Mouse (Mus musculus) forebrain, embryonic 12.5 days (tissue): Measurements from ENCODE around the gene Rcsd1. TPM values are rescaled to one million over a fixed set of nuclear protein-coding genes. Genes with fewer than 3 reads are reported as not detected.

Source experiments
- ATAC-seq: fragments of 200-750 bp; cut with Nextera tagmentation; 2 replicates; pipeline ENCODE4 v1.8.0; 2017; ENCODE audit warnings: moderate TSS enrichment; ENCODE audit not compliant: low FRiP score
- H3K27ac ChIP-seq: fragments of 300-500 bp; sonication (generic); 2 replicates; pipeline ENCODE4 v1.5.1; 2016; ENCODE audit warnings: mild to moderate bottlenecking
- H3K27me3 ChIP-seq: fragments of 300-500 bp; sonication (generic); 2 replicates; pipeline ENCODE4 v1.6.1; 2016; ENCODE audit warnings: mild to moderate bottlenecking
- H3K36me3 ChIP-seq: fragments of 300-500 bp; sonication (generic); replicated peaks from 2 replicates; pipeline ENCODE4 v1.6.1; 2016; ENCODE audit warnings: mild to moderate bottlenecking
- H3K4me1 ChIP-seq: fragments of 300-500 bp; sonication (generic); 2 replicates; pipeline ENCODE4 v1.6.1; 2016
- H3K4me2 ChIP-seq: fragments of 300-500 bp; sonication (generic); 2 replicates; pipeline ENCODE4 v1.6.1; 2016; ENCODE audit warnings: mild to moderate bottlenecking, moderate library complexity
- H3K4me3 ChIP-seq: fragments of 300-500 bp; sonication (generic); replicated peaks from 2 replicates; pipeline ENCODE4 v1.5.1; 2016; ENCODE audit warnings: mild to moderate bottlenecking
- H3K9ac ChIP-seq: fragments of 300-500 bp; sonication (generic); 2 replicates; pipeline ENCODE4 v1.6.1; 2016; ENCODE audit warnings: mild to moderate bottlenecking
- H3K9me3 ChIP-seq: fragments of 300-500 bp; sonication (generic); 2 replicates; pipeline ENCODE4 v1.6.1; 2016
- WGBS: fragments of 180-500 bp; shearing (Covaris S2); methylation state at CpG from one replicate; pipeline ENCODE4 v1.1.7; 2016; 5-methylcytosine and 5-hydroxymethylcytosine counted together
- polyA plus RNA-seq: library from polyadenylated mRNA; unstranded; fragments of >200 nt; fragmentation: Nextera tagmentation; extraction: Ambion mirVana; gene quantifications from 2 replicates; pipeline ENCODE4 v1.2.1, GENCODE M21; 2016

The Rcsd1 gene
- polyA plus RNA-seq: 6.7 and 8.1 TPM in 2 replicates

DNA sequence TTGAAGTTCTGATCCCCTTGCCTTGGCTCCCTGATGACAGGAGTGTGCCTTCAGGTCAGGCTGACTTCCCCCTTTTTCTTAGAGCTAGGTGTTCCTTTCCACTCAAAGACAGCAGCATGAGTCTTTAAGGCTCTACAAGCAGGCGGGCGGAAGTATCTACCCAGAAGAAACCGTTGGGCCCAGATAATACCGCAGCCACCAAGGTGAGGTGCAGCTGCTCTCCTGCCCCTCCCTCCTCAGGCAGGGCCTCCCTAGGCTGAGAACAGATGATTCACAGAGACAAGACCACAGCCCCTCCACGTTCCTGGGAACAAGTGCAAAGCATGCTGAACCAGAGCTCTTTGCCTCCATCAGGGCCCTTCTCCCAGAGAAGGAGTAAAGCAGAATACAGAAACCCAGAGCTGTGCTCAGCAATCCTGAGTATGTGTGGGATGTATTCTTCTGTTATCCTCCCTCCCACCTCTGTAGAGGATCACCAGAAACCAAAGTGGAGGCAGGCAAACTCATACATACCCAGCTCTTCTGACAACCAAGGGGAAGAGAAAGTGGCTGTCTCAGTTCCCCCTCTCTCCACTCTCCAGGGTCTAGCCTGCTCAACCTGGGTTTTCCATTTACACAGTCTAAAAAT is at the start of gene Rcsd1:
TSS of gene Rcsd1 (minus strand) at position 129 of the 628 bp plus-strand sequence.
- no peak within 1 kb of the TSS for H3K9ac ChIP-seq
- no peaks in the 10 kb centered on the region for H3K36me3 ChIP-seq
- ATAC-seq: no peak
- H3K4me2 ChIP-seq: peak within 1 kb of the TSS; percentile 99
- no peak within 1 kb of the TSS for H3K27ac ChIP-seq
- H3K27me3 ChIP-seq: peaks cover 51% of the 10 kb centered on the region
- H3K9me3 ChIP-seq: no peaks in the 10 kb centered on the region
- peaks cover 7% of the 10 kb centered on the region for H3K4me1 ChIP-seq
- 56% methylated on average over 5 of the region's 5 CpGs for WGBS
- H3K4me3 ChIP-seq: no peak within 1 kb of the TSS

DNA sequence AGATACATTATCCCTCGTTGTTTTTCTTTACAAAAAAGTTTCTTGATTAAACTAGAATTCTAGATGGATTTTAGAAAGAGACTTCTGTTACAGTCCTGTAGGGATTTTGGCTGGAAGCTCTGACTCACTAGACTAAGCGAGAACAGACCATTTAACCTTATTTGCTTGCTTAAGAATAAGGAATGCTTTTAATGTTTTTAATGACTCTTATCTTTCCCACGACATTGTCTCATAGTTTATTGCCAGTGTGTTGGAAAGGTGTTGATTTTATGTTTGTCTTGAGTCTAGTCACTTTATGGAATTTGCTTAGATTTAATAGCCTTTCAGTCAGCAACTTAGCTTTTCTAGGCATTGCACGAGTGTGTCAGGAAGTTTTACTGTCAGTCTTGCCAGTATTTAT is 45.6 kb upstream of the Rcsd1 start:
- H3K9ac ChIP-seq: no peak overlapping the region
- no peak overlapping the region for H3K4me3 ChIP-seq
- no peak overlapping the region for H3K4me2 ChIP-seq
- H3K4me1 ChIP-seq: no peaks in the 10 kb centered on the region
- H3K36me3 ChIP-seq: no peaks in the 10 kb centered on the region
- ATAC-seq: no peak
- whole genome bisulfite sequencing: 74% methylated on average over 4 of the region's 4 CpGs
- no peak overlapping the region for H3K27ac ChIP-seq
- 0 out of 2 replicates have a peak, but pooled peaks cover 4% of the 10 kb centered on the region for H3K27me3 ChIP-seq
- no peaks in the 10 kb centered on the region for H3K9me3 ChIP-seq

DNA sequence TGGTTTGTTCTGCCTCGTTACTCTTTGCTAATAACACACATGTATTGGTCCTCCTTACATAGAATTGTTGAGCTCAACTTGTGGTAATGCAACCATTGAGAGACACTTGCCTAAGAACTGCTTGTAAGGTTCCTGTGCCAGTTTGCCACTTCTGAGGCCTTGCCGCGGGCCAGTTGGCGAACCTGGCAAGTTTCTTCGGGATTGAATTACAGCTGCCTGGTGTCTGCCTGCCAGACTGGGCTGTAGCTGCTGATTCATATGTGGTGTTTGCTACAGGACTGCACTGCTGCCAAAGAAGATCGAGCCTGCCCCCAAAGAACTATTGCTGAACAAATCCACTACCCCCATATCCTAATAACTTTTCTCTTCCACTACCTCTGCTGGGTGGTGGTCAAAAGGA is 44.6 kb upstream of the Rcsd1 start:
- H3K9me3 ChIP-seq: no peaks in the 10 kb centered on the region
- no peak overlapping the region for H3K4me2 ChIP-seq
- H3K4me3 ChIP-seq: no peak overlapping the region
- H3K27ac ChIP-seq: no peak overlapping the region
- ATAC-seq: no peak
- WGBS: 91% methylated on average over 6 of the region's 6 CpGs
- 0 out of 2 replicates have a peak, but pooled peaks cover 4% of the 10 kb centered on the region for H3K27me3 ChIP-seq
- no peaks in the 10 kb centered on the region for H3K4me1 ChIP-seq
- H3K36me3 ChIP-seq: no peaks in the 10 kb centered on the region
- H3K9ac ChIP-seq: no peak overlapping the region

DNA sequence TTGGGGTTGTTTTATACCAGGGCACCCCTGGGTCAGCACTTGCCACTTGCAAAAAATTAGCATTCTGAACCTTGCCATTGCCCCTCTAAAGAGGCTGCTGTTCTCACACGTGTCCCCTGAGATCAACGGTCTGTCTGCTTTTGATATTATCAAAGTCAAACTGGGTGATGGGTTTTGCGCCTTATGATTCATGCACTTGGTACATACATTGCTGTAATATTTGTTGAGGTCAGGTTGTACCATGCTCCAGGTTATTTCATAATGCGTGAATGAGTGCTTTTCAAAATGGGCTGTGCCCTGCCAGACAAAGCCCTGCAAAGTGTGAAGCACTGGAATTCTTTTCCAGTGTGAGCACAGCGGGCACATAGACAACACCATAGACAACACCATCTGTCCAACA is 42.3 kb upstream of the Rcsd1 start:
- no peak overlapping the region for H3K9ac ChIP-seq
- H3K27me3 ChIP-seq: no peaks in the 10 kb centered on the region
- H3K36me3 ChIP-seq: no peaks in the 10 kb centered on the region
- H3K4me2 ChIP-seq: no peak overlapping the region
- no peaks in the 10 kb centered on the region for H3K4me1 ChIP-seq
- WGBS: 82% methylated on average over 5 of the region's 5 CpGs
- no peaks in the 10 kb centered on the region for H3K9me3 ChIP-seq
- no peak for ATAC-seq
- no peak overlapping the region for H3K27ac ChIP-seq
- H3K4me3 ChIP-seq: no peak overlapping the region

DNA sequence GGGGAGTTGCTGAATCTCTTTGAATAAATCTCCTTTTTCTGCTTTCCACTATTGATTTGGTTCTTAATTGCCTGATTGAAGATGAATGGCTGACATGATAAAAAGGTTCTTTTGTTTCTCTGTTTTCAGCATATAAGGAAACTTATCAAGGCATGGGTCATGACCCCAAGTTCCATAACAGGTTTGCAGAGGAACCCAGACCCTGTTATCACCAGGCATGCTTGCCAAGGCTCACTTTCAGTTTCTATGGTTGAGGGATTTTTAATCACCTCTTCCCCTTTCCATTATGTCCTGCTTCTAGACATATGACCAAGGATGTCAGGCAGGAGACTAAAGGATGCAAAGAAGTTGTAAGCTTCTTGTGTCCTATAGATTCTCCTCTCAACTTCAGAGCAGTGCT is 41.6 kb upstream of the Rcsd1 start:
- H3K9me3 ChIP-seq: no peaks in the 10 kb centered on the region
- no peak for ATAC-seq

DNA sequence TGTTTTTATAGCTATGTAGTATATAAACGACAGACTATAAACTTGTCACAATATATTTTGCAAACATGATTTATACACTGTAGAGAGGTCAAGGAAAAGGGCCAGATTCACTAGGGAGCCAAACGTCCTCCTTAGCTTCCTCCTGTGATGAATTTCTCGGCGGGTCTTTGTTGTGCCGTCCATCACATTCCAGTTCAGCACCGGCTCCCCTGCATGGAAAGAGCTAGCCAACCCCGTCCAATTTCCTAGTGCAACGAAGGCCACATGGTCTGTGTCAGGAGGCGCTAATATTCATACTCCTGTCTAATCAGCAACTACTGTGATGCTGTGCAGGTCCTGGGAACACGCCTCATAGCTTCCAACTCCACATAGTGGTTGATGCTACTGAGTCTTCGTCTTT is 38.5 kb upstream of the Rcsd1 start:
- Histone ChIP-seq H3K27ac (no peak overlapping the region), H3K4me2 (no peak overlapping the region), H3K4me1 (no peaks in the 10 kb centered on the region), H3K27me3 (no peaks in the 10 kb centered on the region), H3K4me3 (no peak overlapping the region), H3K9me3 (no peaks in the 10 kb centered on the region), H3K36me3 (no peaks in the 10 kb centered on the region), H3K9ac (no peak overlapping the region)
- no peak for ATAC-seq
- 67% methylated on average over 11 of the region's 11 CpGs for WGBS

More for the DNA sequence above, 41.6 kb upstream of the Rcsd1 start:
- no peak overlapping the region for H3K27ac ChIP-seq
- H3K9ac ChIP-seq: no peak overlapping the region
- H3K4me3 ChIP-seq: no peak overlapping the region
- no peaks in the 10 kb centered on the region for H3K36me3 ChIP-seq
- no peak overlapping the region for H3K4me2 ChIP-seq
- no peaks in the 10 kb centered on the region for H3K27me3 ChIP-seq
- no peaks in the 10 kb centered on the region for H3K4me1 ChIP-seq

DNA sequence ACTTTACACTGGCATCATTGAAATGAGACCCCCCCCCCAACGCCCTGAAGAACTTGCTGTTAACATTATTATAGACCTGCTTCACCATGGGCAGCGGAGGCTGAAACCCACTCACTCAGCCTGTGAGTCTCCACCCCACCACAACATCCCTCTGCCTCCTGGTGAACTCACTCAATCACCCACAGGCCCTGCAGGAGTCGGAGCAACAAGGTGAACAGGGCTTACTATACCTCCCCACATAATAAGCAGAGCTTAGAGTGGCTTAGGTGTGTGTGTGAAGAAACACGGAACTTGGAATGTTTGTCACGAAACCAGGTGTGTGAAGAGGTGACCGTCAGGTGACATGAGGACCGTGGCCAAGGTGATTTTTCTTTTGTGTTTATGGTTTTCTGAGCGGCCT is 32.4 kb upstream of the Rcsd1 start:
- Histone ChIP-seq H3K36me3 (no peaks in the 10 kb centered on the region), H3K9me3 (no peaks in the 10 kb centered on the region), H3K9ac (no peak overlapping the region), H3K4me3 (no peak overlapping the region), H3K4me1 (no peaks in the 10 kb centered on the region), H3K4me2 (no peak overlapping the region), H3K27me3 (no peaks in the 10 kb centered on the region), H3K27ac (no peak overlapping the region)
- 91% methylated on average over 8 of the region's 8 CpGs for WGBS
- ATAC-seq: no peak

DNA sequence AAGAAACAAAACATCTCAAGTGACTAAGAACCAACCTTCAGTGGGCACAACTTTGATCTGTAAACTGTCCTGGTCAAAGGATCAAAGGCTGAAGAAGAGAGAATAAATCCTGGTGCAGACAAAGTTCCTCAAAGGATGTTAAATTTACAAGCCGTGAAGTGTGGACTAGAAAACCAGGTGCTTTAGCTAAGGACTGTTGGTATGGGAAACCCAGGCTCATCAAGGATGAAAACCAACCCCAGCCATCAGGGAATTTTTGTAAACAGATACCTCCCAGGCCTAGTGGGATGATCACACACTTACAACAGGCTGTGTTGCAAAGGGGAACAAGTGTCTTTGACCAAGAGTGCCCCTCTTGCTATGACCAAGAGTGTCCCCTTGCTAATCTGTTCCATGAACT is 29.4 kb upstream of the Rcsd1 start:
- Histone ChIP-seq H3K4me1 (peaks cover 4% of the 10 kb centered on the region; the same call in 1 of the 2 replicates), H3K4me3 (no peak overlapping the region), H3K9ac (no peak overlapping the region), H3K27ac (no peak overlapping the region), H3K9me3 (no peaks in the 10 kb centered on the region), H3K27me3 (no peaks in the 10 kb centered on the region), H3K36me3 (no peaks in the 10 kb centered on the region), H3K4me2 (no peak overlapping the region)
- ATAC-seq: no peak
- WGBS: 94% methylated on average over 1 of the region's 1 CpGs

DNA sequence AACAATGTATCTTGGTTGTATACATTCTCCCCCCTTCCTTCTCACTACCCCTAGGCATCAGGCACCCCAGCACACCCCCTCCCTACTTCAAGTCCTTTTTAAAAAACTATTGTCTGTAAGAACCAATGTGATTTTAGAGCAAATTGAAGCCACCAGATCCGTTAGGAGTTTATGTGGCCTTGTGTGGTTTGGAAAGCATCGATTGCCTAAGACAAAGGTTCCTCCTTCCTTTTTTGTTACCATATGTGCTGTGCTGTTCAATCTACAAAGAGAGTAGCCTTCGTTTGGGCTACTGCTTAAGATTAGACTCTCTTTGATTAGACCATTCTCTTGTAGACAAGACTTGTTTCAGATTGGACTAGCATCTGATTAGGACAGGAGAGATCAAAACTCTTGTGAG is 28.3 kb upstream of the Rcsd1 start:
- no peak for ATAC-seq
- H3K9ac ChIP-seq: no peak overlapping the region

DNA sequence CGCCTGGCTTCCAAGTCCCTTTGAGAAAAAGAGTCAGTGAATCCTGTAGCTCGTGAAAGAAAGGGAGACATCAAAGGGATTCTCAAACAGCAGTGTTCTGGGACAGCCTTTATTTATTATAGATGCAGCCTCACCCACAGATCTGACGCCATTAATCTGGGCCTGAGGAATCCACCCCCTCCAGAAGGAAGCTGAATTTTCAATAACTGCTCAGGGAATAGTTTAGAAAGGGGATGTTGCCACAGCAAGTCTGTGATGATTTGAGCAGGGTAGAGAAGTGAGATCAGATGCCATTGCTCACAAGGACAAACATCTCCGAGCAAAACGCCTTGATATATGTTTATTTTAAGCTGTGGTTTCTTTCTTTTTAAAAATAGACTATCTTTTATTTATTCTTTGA is 27.9 kb upstream of the Rcsd1 start:
- ATAC-seq: no peak
- WGBS: 45% methylated on average over 5 of the region's 5 CpGs
- H3K27ac ChIP-seq: no peak overlapping the region
- H3K36me3 ChIP-seq: no peaks in the 10 kb centered on the region
- H3K27me3 ChIP-seq: no peaks in the 10 kb centered on the region
- H3K9me3 ChIP-seq: no peaks in the 10 kb centered on the region
- no peak overlapping the region for H3K9ac ChIP-seq
- H3K4me1 ChIP-seq: peaks cover 4% of the 10 kb centered on the region; the same call in 1 of the 2 replicates
- H3K4me2 ChIP-seq: no peak overlapping the region
- no peak overlapping the region for H3K4me3 ChIP-seq

More for the DNA sequence above, 28.3 kb upstream of the Rcsd1 start:
- H3K4me2 ChIP-seq: no peak overlapping the region
- no peaks in the 10 kb centered on the region for H3K27me3 ChIP-seq
- H3K4me3 ChIP-seq: no peak overlapping the region
- H3K27ac ChIP-seq: no peak overlapping the region
- no peaks in the 10 kb centered on the region for H3K9me3 ChIP-seq
- peaks cover 4% of the 10 kb centered on the region; the same call in 1 of the 2 replicates for H3K4me1 ChIP-seq
- WGBS: 41% methylated on average over 3 of the region's 3 CpGs
- H3K36me3 ChIP-seq: no peaks in the 10 kb centered on the region

DNA sequence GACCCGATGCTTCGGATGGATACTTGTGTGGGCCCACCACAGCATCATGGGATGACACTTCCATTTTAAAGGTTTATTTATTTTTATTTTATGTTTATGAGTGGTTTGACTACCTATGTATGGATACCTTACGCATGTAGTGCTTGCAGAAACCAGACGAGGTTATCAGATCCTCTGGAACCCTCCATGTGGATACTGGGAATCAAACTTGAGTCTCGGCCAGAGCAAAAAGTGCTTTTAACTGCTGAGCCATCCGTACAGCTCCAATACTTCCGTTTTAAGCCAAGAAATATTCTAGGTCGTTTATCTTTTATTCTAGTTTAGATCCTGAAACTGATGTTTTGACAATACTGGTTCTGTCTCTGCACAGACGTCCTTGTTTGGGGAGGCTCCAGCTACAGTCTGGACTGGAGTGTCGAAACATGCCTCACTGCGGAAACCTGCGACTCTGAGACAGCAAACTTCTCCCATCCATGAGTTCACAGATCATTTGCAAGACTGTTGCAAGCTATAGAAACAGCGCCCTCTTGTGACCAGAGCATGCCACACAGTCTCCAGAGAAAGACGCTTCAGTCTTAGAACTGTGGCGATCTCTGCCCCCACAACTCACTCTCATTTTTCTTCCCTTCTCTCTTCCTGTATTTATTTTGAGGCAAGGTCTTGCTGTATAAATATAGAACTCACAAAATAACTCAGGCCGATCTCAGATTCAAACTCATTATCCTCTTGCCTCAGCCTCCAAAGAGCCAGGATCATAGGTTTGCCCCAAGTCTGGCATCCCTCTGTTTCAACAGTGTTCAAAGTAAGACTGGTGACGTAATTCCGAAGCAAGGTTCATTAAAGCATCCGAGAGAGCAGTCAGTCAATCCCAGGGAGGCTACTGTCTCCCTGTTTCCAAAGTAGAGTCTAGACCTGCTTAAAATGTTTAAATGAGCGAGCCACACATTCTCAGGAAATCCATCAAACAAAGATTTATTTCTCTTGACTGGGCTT is 26.6 kb upstream of the Rcsd1 start:
- H3K4me1 ChIP-seq: peaks cover 4% of the 10 kb centered on the region; the same call in 1 of the 2 replicates
- H3K9ac ChIP-seq: no peak overlapping the region
- H3K4me3 ChIP-seq: no peak overlapping the region
- H3K27ac ChIP-seq: no peak overlapping the region
- ATAC-seq: peak; percentile 82
- no peaks in the 10 kb centered on the region for H3K27me3 ChIP-seq
- no peaks in the 10 kb centered on the region for H3K9me3 ChIP-seq
- H3K36me3 ChIP-seq: no peaks in the 10 kb centered on the region
- peak overlapping the region; percentile 24 for H3K4me2 ChIP-seq
- 38% methylated on average over 20 of the region's 20 CpGs for WGBS

DNA sequence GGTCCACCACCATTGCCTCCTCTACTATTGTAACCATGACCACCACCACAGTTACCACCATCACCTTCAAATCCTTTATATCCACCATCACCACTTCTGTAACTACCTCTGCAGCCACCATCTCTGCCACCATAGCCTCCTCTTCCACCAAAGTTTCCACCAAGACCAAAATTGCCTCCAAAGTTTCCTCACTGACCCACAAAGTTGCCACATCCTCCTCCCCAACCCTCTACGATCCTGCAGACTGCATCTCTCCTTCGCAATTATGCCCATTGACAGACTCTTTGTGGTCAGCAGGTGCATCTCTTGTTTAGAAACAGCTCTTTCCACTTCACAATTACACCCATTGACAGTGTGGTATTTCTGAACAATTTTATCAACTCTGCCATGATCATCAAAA is 25.3 kb upstream of the Rcsd1 start:
- Histone ChIP-seq H3K27me3 (no peaks in the 10 kb centered on the region), H3K4me3 (no peak overlapping the region), H3K9ac (no peak overlapping the region), H3K4me2 (no peak overlapping the region), H3K27ac (no peak overlapping the region), H3K36me3 (no peaks in the 10 kb centered on the region), H3K4me1 (peaks cover 4% of the 10 kb centered on the region; the same call in 1 of the 2 replicates), H3K9me3 (no peaks in the 10 kb centered on the region)
- WGBS: 89% methylated on average over 2 of the region's 2 CpGs
- no peak for ATAC-seq
